Mouse (Mus musculus) thymus, adult 2 months (tissue): ENCODE data around the gene Slc25a14.

Source experiments
- CTCF ChIP-seq: fragments of 200-500 bp; IDR thresholded peaks from 2 replicates; pipeline ENCODE4 v1.5.1; 2012; ENCODE audit warnings: mild to moderate bottlenecking, control low read depth, low read length, moderate library complexity, borderline replicate concordance; ENCODE audit not compliant: control insufficient read depth, poor library complexity, insufficient read depth; ENCODE audit errors: extremely low read depth
- POLR2A ChIP-seq: fragments of 200-500 bp; IDR thresholded peaks from 2 replicates; pipeline ENCODE4 v1.6.1; 2012; ENCODE audit warnings: mild to moderate bottlenecking, low read length, control low read depth, moderate library complexity; ENCODE audit not compliant: control insufficient read depth, poor library complexity, insufficient read depth; ENCODE audit errors: extremely low read depth

DNA sequence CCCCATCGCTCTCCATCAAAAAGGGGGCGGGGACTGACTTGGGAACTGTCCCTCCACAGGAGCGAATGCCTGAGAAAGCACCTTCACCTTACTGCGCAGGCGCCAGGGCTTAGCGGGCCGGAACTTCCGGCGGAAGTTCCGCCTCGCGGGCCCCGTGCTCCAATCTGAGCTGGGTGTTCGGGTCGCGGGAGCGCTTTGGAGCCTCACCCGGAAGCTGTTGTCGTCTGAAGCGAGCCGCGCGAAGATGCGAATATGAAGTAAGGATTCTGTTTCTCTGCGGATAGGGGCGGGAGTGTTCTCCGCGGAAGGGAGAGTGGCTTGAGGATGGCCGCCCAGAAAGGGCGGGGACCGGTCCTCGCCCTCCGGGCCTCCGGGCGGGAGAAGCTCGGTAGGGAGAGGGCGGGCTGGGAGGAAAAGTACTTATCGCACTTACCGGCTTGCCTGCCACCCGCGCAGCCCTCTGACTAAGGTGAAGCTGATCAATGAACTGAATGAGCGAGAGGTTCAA is 71.7 kb downstream of the Slc25a14 start, which contains the start of gene Rbmx2:
- TF ChIP-seq CTCF (peak; percentile 32; the same call in 1 of the 2 replicates), POLR2A (0 out of 2 replicates have a peak, but pooled peaks have one; percentile 23)
